Mouse (Mus musculus): ENCODE data around the gene Clec9a. TPM values are rescaled to one million over a fixed set of nuclear protein-coding genes. Genes with fewer than 3 reads are reported as not detected.

Clec9a gene
- not detected for polyA plus RNA-seq (2017; shearing (Covaris generic))

GRCm38 (mm10) chr6:129408562-129408961 lies at the start of gene Clec9a:
Clec9a (plus strand) TSS chr6:129408862.

DNA sequence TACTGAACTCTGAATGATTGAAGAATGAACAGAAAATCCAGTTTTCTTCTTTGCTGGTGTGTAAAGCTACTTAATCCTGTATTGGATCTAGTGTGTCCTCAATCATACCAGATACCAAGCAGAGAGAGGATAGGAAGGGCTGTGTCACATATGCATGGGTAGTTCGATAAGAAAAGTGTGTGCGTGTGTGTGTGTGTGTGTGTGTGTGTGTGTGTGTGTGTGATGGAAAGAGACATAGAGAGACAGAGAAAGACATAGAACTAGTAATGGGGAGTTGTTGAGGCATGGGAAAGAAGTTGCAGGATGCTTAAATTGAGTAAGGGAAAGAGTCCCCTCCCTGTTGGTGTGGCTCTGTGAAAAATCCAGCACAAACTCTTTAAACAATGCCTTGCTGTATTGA lies 22.9 kb upstream of the Clec9a start, which contains the start of gene Clec12b:
Gene Clec12b (minus strand): TSS at position 101 of the 400 bp plus-strand sequence.

DNA sequence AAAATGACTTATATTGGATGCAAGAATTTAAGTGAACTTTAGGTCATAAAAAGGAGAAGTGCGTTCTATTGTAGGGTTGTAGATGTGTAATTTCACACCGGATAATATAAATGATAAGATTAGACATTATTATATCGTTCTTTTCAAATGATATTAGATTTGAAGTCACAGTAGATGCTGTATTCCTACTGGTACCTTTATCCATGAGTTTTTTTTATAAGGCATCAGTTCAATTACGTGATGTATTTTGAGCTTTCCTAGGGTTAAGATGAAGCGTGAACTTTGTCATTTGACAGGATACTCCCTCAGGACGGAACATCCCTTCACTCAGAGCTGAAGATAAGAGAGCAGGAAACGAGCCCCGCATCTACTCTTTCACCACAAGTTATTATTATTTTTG lies 11.7 kb upstream of the Clec9a start, which contains the start of gene Clec1b:
Gene Clec1b (plus strand): TSS at position 301 of the 400 bp plus-strand sequence.

DNA sequence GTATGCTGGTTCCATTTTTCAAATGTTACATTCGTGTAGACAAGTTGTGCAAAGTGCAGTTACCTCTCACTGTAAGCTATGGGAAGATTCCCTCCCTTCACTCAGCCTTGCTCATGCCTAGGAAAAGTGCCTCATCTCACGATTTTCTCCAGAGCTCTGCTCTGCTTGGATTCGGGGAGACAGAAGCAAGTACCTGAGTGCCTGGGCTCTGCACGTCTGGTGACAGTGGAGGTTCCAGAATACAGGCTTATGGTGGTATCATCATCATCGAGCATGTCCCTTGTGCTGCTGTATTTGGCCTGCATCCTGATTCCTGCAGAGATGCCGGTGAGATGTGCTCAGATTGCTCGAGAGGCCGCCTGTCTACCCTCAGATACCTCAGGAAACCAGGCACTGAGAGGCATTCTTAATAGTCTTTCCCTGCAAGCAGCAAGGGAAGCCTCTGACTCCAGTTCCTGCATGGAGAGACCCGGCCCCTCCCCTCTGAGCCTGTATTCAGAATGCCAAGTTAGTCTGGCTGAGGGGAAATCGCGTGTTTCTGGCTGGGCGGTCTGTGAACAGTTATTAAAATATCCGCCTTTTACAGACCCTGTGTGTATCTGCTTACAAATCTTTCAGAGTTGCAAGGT lies 42.9 kb downstream of the Clec9a start, which contains the start of gene Clec1a:
Gene Clec1a (minus strand): TSS at position 590 of the 629 bp plus-strand sequence.

Other genes starting within 250 kb of the Clec9a start
- gene Clec2d, start 228.2 kb upstream of the Clec9a start, polyA plus RNA-seq (2017; shearing (Covaris generic)) = 25.6 TPM
- gene Cd69, start 133.4 kb upstream of the Clec9a start, polyA plus RNA-seq (2017; shearing (Covaris generic)) = 139 TPM
- not detected for gene 4922502D21Rik, start 77.1 kb upstream of the Clec9a start, polyA plus RNA-seq (2017; shearing (Covaris generic))
- 0.39 TPM for gene Clec12a, start 66.2 kb upstream of the Clec9a start, polyA plus RNA-seq (2017; shearing (Covaris generic))
- not detected for gene Clec12b, start 23.0 kb upstream of the Clec9a start, polyA plus RNA-seq (2017; shearing (Covaris generic))
- 0.23 TPM for gene Clec1b, start 11.6 kb upstream of the Clec9a start, polyA plus RNA-seq (2017; shearing (Covaris generic))
- gene Clec1a, start 43.1 kb downstream of the Clec9a start, polyA plus RNA-seq (2017; shearing (Covaris generic)) = not detected
- 0.67 TPM for gene Olr1, start 98.3 kb downstream of the Clec9a start, polyA plus RNA-seq (2017; shearing (Covaris generic))
- not detected for gene Tmem52b, start 103.7 kb downstream of the Clec9a start, polyA plus RNA-seq (2017; shearing (Covaris generic))
- 16.2 TPM for gene Gabarapl1, start 124.3 kb downstream of the Clec9a start, polyA plus RNA-seq (2017; shearing (Covaris generic))
- gene Klre1, start 169.0 kb downstream of the Clec9a start, polyA plus RNA-seq (2017; shearing (Covaris generic)) = not detected
- 1.9 TPM for gene Klrd1, start 182.9 kb downstream of the Clec9a start, polyA plus RNA-seq (2017; shearing (Covaris generic))
- 0.49 TPM for gene Klrk1, start 215.0 kb downstream of the Clec9a start, polyA plus RNA-seq (2017; shearing (Covaris generic))
- not detected for gene Klrc3, start 234.5 kb downstream of the Clec9a start, polyA plus RNA-seq (2017; shearing (Covaris generic))